Mouse (Mus musculus): ENCODE results near the gene Smim24. TPM values are rescaled to one million over a fixed set of nuclear protein-coding genes. Genes with fewer than 3 reads are reported as not detected.

Smim24 gene
- total and polyA plus RNA-seq, 2 experiments from 2014 or later, result 1.1 to 1.5 TPM

DNA sequence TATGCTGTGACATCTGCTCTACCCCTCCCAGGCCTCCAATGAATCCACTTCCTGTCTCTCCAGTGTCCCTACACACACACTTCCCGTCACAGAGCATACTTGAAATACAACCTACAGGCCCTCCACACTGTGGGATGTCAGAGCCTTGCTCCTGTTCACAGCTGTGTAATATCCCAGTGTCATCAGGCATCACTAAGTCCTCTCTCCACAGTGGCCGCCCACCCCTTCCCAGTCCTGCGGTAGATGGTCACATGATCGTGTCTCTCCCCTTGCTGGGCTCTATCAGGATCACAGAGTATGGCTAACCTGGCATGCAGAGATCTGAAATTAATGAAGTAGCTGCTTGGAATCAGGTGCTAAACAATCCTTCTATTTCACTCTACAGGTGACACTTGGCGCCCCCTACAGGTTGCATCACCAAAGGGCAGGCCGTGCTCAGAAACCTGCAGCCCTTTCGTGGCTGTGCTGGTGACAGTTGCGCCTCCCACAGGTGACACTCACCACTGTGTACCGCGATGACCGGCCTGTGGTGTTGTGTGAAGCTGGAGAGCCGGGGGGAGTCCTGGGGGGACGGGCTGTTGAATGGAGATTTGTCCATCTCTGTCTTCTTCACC, 12.8 kb downstream of the Smim24 start:
- H3K4me2 ChIP-seq (ENCODE audit: low read depth, low read length, poor library complexity, severe bottlenecking), result no peak overlapping the region
- H3K27ac ChIP-seq (ENCODE audit: low read depth, low read length), result no peak overlapping the region
- peak; percentile 56 for DNase-seq (ENCODE audit: low spot score)
- H3K36me3 ChIP-seq (ENCODE audit: insufficient read depth, low read length), result peaks cover 47% of the 10 kb centered on the region
- WGBS, result 47% methylated on average over 13 of the region's 13 CpGs
- H3K9ac ChIP-seq (replicated peaks; ENCODE audit: low read length, poor library complexity, severe bottlenecking), result no peak overlapping the region
- TF ChIP-seq CTCF (IDR thresholded peaks at IDR 0.05), result peak; percentile 75
- H3K4me1 ChIP-seq (ENCODE audit: insufficient read depth, low read length), result no peaks in the 10 kb centered on the region
- ATAC-seq (ENCODE audit: low FRiP score), result no peak
- H3K4me3 ChIP-seq (ENCODE audit: low read depth, low read length), result no peak overlapping the region
- 0 out of 2 replicates have a peak, but pooled peaks cover 4% of the 10 kb centered on the region for H3K27me3 ChIP-seq (ENCODE audit: insufficient read depth, low read length)
- H3K9me3 ChIP-seq (ENCODE audit: low read length), result no peaks in the 10 kb centered on the region

GRCm38 (mm10) chr10:81406504-81407440, 13.9 kb downstream of the Smim24 start:
- Histone ChIP-seq H3K4me3 (ENCODE audit: low read depth, low read length) (no peak overlapping the region), H3K4me1 (ENCODE audit: insufficient read depth, low read length) (0 out of 2 replicates have a peak, but pooled peaks cover 3% of the 10 kb centered on the region), H3K27me3 (ENCODE audit: insufficient read depth, low read length) (0 out of 2 replicates have a peak, but pooled peaks cover 4% of the 10 kb centered on the region), H3K36me3 (ENCODE audit: insufficient read depth, low read length) (peaks cover 47% of the 10 kb centered on the region), H3K9ac (replicated peaks; ENCODE audit: low read length, poor library complexity, severe bottlenecking) (no peak overlapping the region; the same call in 1 of the 2 replicates), H3K27ac (ENCODE audit: low read depth, low read length) (no peak overlapping the region), H3K9me3 (ENCODE audit: low read length) (no peaks in the 10 kb centered on the region), H3K4me2 (ENCODE audit: low read depth, low read length, poor library complexity, severe bottlenecking) (no peak overlapping the region)
- DNase-seq (ENCODE audit: low spot score) (no peak), ATAC-seq (ENCODE audit: low FRiP score) (no peak)
- 36% methylated on average over 24 of the region's 24 CpGs for WGBS
- no peak for TF ChIP-seq CTCF (IDR thresholded peaks at IDR 0.05)

DNA sequence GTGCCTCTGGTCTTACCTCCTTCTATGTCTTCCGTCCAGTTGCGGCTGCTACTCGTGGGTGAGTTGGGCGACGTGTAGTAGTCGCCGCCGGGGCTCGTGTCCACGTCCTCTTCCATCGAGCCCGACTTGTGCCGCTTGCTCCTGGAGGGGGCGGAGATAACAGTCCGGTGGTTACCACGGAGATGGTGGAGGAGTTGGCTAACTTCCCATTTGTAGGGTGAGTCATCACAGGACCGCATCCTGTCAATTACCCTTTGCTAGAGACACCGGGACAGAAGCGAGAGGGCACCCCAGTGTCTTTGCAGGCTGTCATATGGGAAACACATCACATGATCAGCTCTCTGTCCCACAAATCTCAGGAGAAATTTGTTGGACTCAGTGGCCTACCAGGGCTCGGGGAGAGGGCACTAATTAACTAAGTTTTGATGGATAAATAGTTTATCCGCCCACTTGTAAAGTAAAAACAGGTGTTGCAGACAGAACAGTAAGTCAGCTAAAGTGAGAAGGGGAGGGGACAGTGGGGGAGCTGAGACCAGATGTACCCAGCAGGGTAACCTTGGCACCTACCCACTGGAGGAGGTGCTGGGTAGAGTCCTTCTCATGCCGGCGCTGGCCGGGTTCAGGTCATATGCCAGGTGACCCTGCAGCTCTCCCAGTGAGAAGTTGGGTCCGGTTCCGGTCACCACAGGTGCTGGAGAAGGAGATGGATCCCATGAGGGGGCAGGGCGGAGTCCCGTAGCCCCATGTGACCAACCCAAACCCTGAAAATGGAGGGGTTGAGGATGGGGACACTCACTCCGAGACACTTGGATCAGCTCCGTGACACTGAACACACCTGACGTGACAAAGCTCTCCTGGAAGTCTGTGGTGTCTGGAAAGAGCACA, 14.9 kb downstream of the Smim24 start:
- H3K27ac ChIP-seq (ENCODE audit: low read depth, low read length), result no peak overlapping the region
- H3K36me3 ChIP-seq (ENCODE audit: insufficient read depth, low read length), result peaks cover 47% of the 10 kb centered on the region
- no peak overlapping the region; the same call in 1 of the 2 replicates for H3K9ac ChIP-seq (replicated peaks; ENCODE audit: low read length, poor library complexity, severe bottlenecking)
- TF ChIP-seq CTCF (IDR thresholded peaks at IDR 0.05), result no peak
- DNase-seq (ENCODE audit: low spot score) (peak; percentile 88), ATAC-seq (ENCODE audit: low FRiP score) (no peak)
- no peak overlapping the region for H3K4me3 ChIP-seq (ENCODE audit: low read depth, low read length)
- WGBS, result 38% methylated on average over 31 of the region's 31 CpGs
- 0 out of 2 replicates have a peak, but pooled peaks cover 4% of the 10 kb centered on the region for H3K27me3 ChIP-seq (ENCODE audit: insufficient read depth, low read length)
- 0 out of 2 replicates have a peak, but pooled peaks cover 3% of the 10 kb centered on the region for H3K4me1 ChIP-seq (ENCODE audit: insufficient read depth, low read length)
- H3K9me3 ChIP-seq (ENCODE audit: low read length), result no peaks in the 10 kb centered on the region
- peak overlapping the region; percentile 22; the same call in 1 of the 2 replicates for H3K4me2 ChIP-seq (ENCODE audit: low read depth, low read length, poor library complexity, severe bottlenecking)

GRCm38 (mm10) chr10:81408424-81408729, 15.5 kb downstream of the Smim24 start:
- 0 out of 2 replicates have a peak, but pooled peaks cover 4% of the 10 kb centered on the region for H3K27me3 ChIP-seq (ENCODE audit: insufficient read depth, low read length)
- no peak overlapping the region for H3K4me2 ChIP-seq (ENCODE audit: low read depth, low read length, poor library complexity, severe bottlenecking)
- H3K9ac ChIP-seq (replicated peaks; ENCODE audit: low read length, poor library complexity, severe bottlenecking), result no peak overlapping the region
- H3K4me1 ChIP-seq (ENCODE audit: insufficient read depth, low read length), result 0 out of 2 replicates have a peak, but pooled peaks cover 3% of the 10 kb centered on the region
- no peaks in the 10 kb centered on the region for H3K9me3 ChIP-seq (ENCODE audit: low read length)
- peaks cover 42% of the 10 kb centered on the region for H3K36me3 ChIP-seq (ENCODE audit: insufficient read depth, low read length)
- DNase-seq (ENCODE audit: low spot score) (no peak), ATAC-seq (ENCODE audit: low FRiP score) (no peak)
- no peak overlapping the region for H3K4me3 ChIP-seq (ENCODE audit: low read depth, low read length)
- WGBS, result 54% methylated on average over 13 of the region's 13 CpGs
- no peak overlapping the region for H3K27ac ChIP-seq (ENCODE audit: low read depth, low read length)
- no peak for TF ChIP-seq CTCF (IDR thresholded peaks at IDR 0.05)

- Histone ChIP-seq H3K36me3 (ENCODE audit: insufficient read depth, low read length) (peaks cover 42% of the 10 kb centered on the region), H3K4me1 (ENCODE audit: insufficient read depth, low read length) (0 out of 2 replicates have a peak, but pooled peaks cover 3% of the 10 kb centered on the region)
- peak; percentile 62 for DNase-seq (ENCODE audit: low spot score)
Measured at GRCm38 (mm10) chr10:81408871-81409291, 16.0 kb downstream of the Smim24 start.

More at GRCm38 (mm10) chr10:81408871-81409291, 16.0 kb downstream of the Smim24 start:
- Histone ChIP-seq H3K9ac (replicated peaks; ENCODE audit: low read length, poor library complexity, severe bottlenecking) (no peak overlapping the region), H3K27me3 (ENCODE audit: insufficient read depth, low read length) (0 out of 2 replicates have a peak, but pooled peaks cover 4% of the 10 kb centered on the region), H3K27ac (ENCODE audit: low read depth, low read length) (no peak overlapping the region), H3K4me2 (ENCODE audit: low read depth, low read length, poor library complexity, severe bottlenecking) (no peak overlapping the region), H3K4me3 (ENCODE audit: low read depth, low read length) (no peak overlapping the region), H3K9me3 (ENCODE audit: low read length) (no peaks in the 10 kb centered on the region)
- WGBS, result 32% methylated on average over 9 of the region's 9 CpGs
- ATAC-seq (ENCODE audit: low FRiP score), result 0 out of 2 replicates have a peak, but pooled peaks have one; percentile 13
- peak; percentile 74 for TF ChIP-seq CTCF (IDR thresholded peaks at IDR 0.05)
